Comparison of ENCODE assay signal across 7 mouse cellular contexts in the genomic region with DNA sequence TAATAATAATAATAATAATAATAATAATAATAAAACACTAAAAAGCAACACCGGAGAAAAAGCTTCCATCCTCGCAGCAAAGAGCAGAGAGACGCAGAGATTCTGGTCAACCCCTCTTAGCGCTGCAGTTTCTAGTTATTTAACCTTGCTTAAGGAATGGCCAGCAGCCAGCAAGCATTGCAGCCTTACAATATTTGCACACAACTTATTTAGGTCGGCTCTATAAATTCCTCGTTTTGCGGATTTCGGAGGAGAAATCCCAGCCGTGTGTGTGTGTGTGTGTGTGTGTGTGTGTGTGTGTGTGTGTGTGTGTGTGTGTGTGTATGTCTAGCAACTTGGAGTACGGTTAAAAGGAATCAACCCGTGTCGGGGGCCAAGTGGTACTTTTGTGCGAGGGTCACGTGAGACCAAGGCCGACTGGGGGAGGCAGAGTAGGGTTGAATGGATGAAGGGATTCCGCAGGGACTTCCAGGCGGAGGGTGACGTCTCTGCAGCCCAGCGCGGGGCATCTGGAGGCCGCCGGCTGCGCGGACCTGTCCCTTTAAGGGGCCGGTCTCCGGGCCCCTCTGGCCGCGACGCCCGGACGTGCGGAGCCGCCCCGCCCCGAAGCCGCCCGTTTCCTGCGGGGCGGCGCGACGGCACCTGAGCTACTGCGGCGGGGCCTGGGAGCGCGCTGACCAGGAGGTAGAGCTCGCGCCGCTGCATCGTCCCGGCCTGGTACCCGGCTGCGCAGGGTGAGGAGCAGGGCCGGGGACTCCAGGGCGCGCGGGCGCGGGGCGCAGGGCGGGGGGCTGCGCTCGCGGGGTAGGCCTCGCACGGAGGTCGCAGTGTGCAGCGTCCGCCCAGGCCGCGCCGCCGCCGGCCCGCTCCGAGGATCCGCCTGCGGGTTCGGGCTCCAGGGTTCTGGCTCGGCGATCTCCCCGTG. TPM values are rescaled to one million over a fixed set of nuclear protein-coding genes. Genes with fewer than 3 reads are reported as not detected.
A peak's percentile ranks its signal among the peaks of the same experiment; 100 is the strongest.
DNase-seq lines count a peak whose midpoint lies in the region; ATAC-seq lines count a peak whose summit lies in the region.

No protein-coding gene starts in this region.

- peaks cover 7% of the 10 kb centered on the region; the same call in 1 of the 2 replicates for H3K27me3 ChIP-seq in embryonic facial prominence, embryonic 10.5 days (replicated peaks; ENCODE audit: low read depth, poor library complexity, severe bottlenecking)
- H3K27me3 ChIP-seq in limb, embryonic 11.5 days (ENCODE audit: control insufficient read depth, insufficient read depth, low read length): no peaks in the 10 kb centered on the region
- no peaks in the 10 kb centered on the region for H3K27me3 ChIP-seq in midbrain, embryonic 13.5 days

- peak overlapping the region; percentile 98 for H3K27ac ChIP-seq in embryonic facial prominence, embryonic 10.5 days (replicated peaks)
- peak overlapping the region; percentile 93 for H3K27ac ChIP-seq in limb, embryonic 11.5 days (replicated peaks; ENCODE audit: low read depth, low read length)
- H3K27ac ChIP-seq in midbrain, embryonic 13.5 days: peak overlapping the region; percentile 92

- H3K4me1 ChIP-seq in embryonic facial prominence, embryonic 10.5 days: peaks cover 30% of the 10 kb centered on the region
- H3K4me1 ChIP-seq in limb, embryonic 11.5 days (ENCODE audit: control insufficient read depth, insufficient read depth, low read length): peaks cover 4% of the 10 kb centered on the region; the same call in 1 of the 2 replicates
- peaks cover 22% of the 10 kb centered on the region for H3K4me1 ChIP-seq in midbrain, embryonic 13.5 days (replicated peaks)

- peak; percentile 92 for ATAC-seq in limb, embryonic 11.5 days (ENCODE audit: insufficient number of reproducible peaks, low FRiP score, low TSS enrichment, low read depth)
- peak; percentile 96 for ATAC-seq in midbrain, embryonic 13.5 days

- peaks cover 6% of the 10 kb centered on the region for H3K36me3 ChIP-seq in embryonic facial prominence, embryonic 10.5 days (replicated peaks)
- no peaks in the 10 kb centered on the region for H3K36me3 ChIP-seq in limb, embryonic 11.5 days (ENCODE audit: control insufficient read depth, insufficient read depth, low read length)
- H3K36me3 ChIP-seq in midbrain, embryonic 13.5 days: no peaks in the 10 kb centered on the region

- H3K9me3 ChIP-seq in embryonic facial prominence, embryonic 10.5 days: no peaks in the 10 kb centered on the region
- no peaks in the 10 kb centered on the region for H3K9me3 ChIP-seq in limb, embryonic 11.5 days (ENCODE audit: control insufficient read depth, low read length)
- no peaks in the 10 kb centered on the region for H3K9me3 ChIP-seq in midbrain, embryonic 13.5 days

- H3K4me2 ChIP-seq in limb, embryonic 11.5 days (ENCODE audit: low read depth, severe bottlenecking): peak overlapping the region; percentile 75
- H3K4me2 ChIP-seq in midbrain, embryonic 13.5 days (replicated peaks): peak overlapping the region; percentile 76

- WGBS in embryonic facial prominence, embryonic 10.5 days: under 1% methylated on average over 82 of the region's 82 CpGs
- under 1% methylated on average over 68 of the region's 82 CpGs for WGBS in limb, embryonic 11.5 days
- under 1% methylated on average over 66 of the region's 82 CpGs for WGBS in midbrain, embryonic 13.5 days

- DNase-seq in adrenal gland, adult 8-10 months: peak; percentile 78
- peak; percentile 90 for DNase-seq in embryonic facial prominence, embryonic 10.5 days (ENCODE audit: low spot score)
- DNase-seq in heart, adult 11 months: peak; percentile 99
- DNase-seq in kidney, adult 18-20 months: peak; percentile 85
- DNase-seq in limb, embryonic 11.5 days (ENCODE audit: low spot score): no peak
- peak; percentile 34 for DNase-seq in spleen, adult 12 weeks (ENCODE audit: low spot score)

- H3K4me3 ChIP-seq in embryonic facial prominence, embryonic 10.5 days: peak overlapping the region; percentile 86
- peak overlapping the region; percentile 92 for H3K4me3 ChIP-seq in limb, embryonic 11.5 days (ENCODE audit: low read depth, low read length)
- H3K4me3 ChIP-seq in midbrain, embryonic 13.5 days (replicated peaks): peak overlapping the region; percentile 90

- peak overlapping the region; percentile 97 for H3K9ac ChIP-seq in limb, embryonic 11.5 days (ENCODE audit: low read length)
- H3K9ac ChIP-seq in midbrain, embryonic 13.5 days (replicated peaks): peak overlapping the region; percentile 92

RNA-seq across cellular contexts. Expression of gene Ktn1, which starts 0.7 kb away (rescaled TPM):
- total RNA-seq in adrenal gland, adult 8-10 months (2022): 10 to 100 TPM; 50.5 to 90.6 (median 62.7) TPM
- 59.5 and 61.2 TPM in 2 replicates for polyA plus RNA-seq in embryonic facial prominence, embryonic 10.5 days (2016; fragmentation: Nextera tagmentation; extraction: Ambion mirVana)
- 70.6 and 75.0 TPM in 2 replicates for polyA plus RNA-seq in limb, embryonic 11.5 days (2014; fragmentation: Nextera tagmentation; extraction: Ambion mirVana)
- polyA plus RNA-seq in midbrain, embryonic 13.5 days (2015; fragmentation: Nextera tagmentation; extraction: Ambion mirVana): 68.6 and 78.7 TPM in 2 replicates
